Mouse (Mus musculus): ENCODE results near the gene Tax1bp1. TPM values are rescaled to one million over a fixed set of nuclear protein-coding genes. Genes with fewer than 3 reads are reported as not detected.

Tax1bp1 gene
- polyA plus RNA-seq, 1 experiment = 124 TPM

- TF ChIP-seq POLR2A (IDR thresholded peaks at IDR 0.05; ENCODE audit: insufficient read depth, low read depth, low read length) (no peak), CTCF (IDR thresholded peaks at IDR 0.05; ENCODE audit: insufficient read depth, low read depth, low read length) (0 out of 2 replicates have a peak, but pooled peaks have one; percentile 5)
- 78% methylated on average over 6 of the region's 6 CpGs for WGBS
These were observed 83.8 kb downstream of the Tax1bp1 start for GRCm38 (mm10) chr6:52797252-52797800.

GRCm38 (mm10) chr6:52802181-52802580, 88.7 kb downstream of the Tax1bp1 start:
- WGBS = 68% methylated on average over 9 of the region's 9 CpGs
- TF ChIP-seq CTCF (IDR thresholded peaks at IDR 0.05; ENCODE audit: insufficient read depth, low read depth, low read length) (no peak), POLR2A (IDR thresholded peaks at IDR 0.05; ENCODE audit: insufficient read depth, low read depth, low read length) (no peak)
- Histone ChIP-seq H3K4me1 (ENCODE audit: control insufficient read depth, insufficient read depth, low read length) (0 out of 2 replicates have a peak, but pooled peaks cover under 1% of the 10 kb centered on the region), H3K27ac (ENCODE audit: insufficient read depth, low read depth, low read length) (no peak overlapping the region), H3K4me3 (ENCODE audit: insufficient read depth, low read depth, low read length) (no peak overlapping the region)

More at GRCm38 (mm10) chr6:52797252-52797800, 83.8 kb downstream of the Tax1bp1 start:
- peaks cover 16% of the 10 kb centered on the region for H3K4me1 ChIP-seq (ENCODE audit: control insufficient read depth, insufficient read depth, low read length)
- no peak overlapping the region for H3K27ac ChIP-seq (ENCODE audit: insufficient read depth, low read depth, low read length)
- no peak overlapping the region for H3K4me3 ChIP-seq (ENCODE audit: insufficient read depth, low read depth, low read length)

- Histone ChIP-seq H3K27ac (ENCODE audit: insufficient read depth, low read depth, low read length) (no peak overlapping the region), H3K4me3 (ENCODE audit: insufficient read depth, low read depth, low read length) (no peak overlapping the region), H3K4me1 (ENCODE audit: control insufficient read depth, insufficient read depth, low read length) (no peaks in the 10 kb centered on the region)
- TF ChIP-seq CTCF (IDR thresholded peaks at IDR 0.05; ENCODE audit: insufficient read depth, low read depth, low read length) (no peak), POLR2A (IDR thresholded peaks at IDR 0.05; ENCODE audit: insufficient read depth, low read depth, low read length) (no peak)
- 95% methylated on average over 3 of the region's 3 CpGs for WGBS
These were observed 91.8 kb downstream of the Tax1bp1 start for GRCm38 (mm10) chr6:52805237-52805856.

Other genes with a start within 250 kb of the Tax1bp1 start
- gene Hibadh, start 73.3 kb upstream of the Tax1bp1 start, polyA plus RNA-seq (2012; ENCODE audit: insufficient read depth, insufficient read length, low replicate concordance, missing spikeins) = 556 TPM in 1 of 2 replicates, not detected in the other

All from olfactory bulb, adult 2 months (tissue).